Mouse (Mus musculus): ENCODE results near the gene Hes1.
"Not testable (repeated sequence)": the region's sequence is repeated elsewhere in the genome, so short reads cannot be mapped to it uniquely, and the experiment has no call there.

Hes1 gene

DNA sequence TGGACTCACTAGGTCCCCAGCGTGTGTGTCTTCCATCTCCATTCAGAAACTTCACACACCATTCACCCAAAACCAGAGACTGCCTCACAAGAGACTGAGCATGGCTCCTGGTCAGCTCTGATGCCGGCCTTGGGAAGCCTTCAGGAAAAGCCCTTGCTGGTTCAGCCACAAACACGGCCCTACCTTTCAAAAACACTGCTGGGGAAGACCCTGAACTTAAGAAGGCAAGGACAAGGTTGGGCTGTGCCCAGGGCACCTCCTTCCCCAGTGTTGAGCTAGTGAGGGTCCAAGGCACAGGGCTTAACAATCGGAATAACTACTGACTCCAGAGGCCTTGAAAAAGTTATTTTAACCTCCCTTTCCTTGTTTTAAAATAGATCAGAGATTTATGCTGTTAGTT is 17.3 kb downstream of the Hes1 start:
- DNase-seq = no peak

DNA sequence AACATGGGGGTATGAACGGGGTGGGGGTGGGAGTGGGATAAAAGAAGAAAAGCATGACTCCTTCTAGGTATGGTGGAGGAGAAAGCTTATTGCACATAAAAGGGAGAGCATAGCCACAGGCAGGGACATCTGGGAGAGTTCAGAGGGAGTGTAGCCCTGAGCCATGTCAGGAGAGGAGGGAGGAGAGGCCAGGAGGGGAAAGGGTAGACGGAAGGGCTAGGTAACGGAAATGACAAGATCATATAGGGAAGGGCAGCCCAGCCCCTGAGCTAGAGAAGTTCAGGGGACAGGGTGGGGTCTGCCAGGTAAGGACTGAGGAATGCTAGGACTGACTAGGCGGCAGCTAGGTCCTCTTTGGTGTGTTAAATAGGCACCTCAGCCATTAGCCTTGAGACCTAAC is 17.8 kb downstream of the Hes1 start:
- no peak for DNase-seq

DNA sequence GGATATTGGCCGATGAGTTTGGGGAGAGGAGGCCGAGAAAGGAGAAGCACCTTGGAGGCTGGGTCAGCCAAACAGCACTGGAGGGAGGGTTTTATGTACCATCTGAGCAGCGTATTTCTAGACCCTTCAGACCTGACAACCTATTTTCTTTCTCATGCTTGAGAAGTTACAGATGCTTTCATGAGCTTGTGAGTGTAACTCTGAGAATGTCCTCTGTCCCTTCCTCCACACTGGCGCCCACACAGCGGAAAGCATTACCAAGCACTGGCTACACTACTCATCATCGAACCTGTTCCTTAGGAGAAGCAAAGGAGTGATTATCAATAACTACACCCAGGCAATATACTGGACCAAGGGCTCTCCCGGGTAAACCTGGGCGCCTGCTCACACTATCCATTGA is 18.8 kb downstream of the Hes1 start:
- DNase-seq = no peak

DNA sequence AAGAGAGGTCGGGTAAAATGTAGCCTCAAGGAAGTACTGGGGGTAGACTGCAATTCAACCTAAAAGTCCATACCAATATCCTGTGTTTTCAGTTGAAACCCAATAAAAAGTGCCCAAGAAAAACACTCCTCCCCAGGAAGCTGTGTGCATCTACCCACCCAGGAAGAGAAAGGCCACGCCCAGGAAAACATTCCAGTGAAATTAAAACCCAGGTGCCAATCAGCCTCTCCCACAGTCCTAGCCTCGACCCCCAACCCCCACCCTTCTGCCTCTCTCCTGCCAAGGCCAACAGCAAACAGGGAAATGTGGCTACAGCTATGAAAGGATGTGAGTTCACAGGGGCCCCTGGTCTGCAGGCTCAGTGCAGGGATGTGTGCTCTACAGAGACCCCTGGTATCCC is 19.4 kb downstream of the Hes1 start:
- DNase-seq = no peak

DNA sequence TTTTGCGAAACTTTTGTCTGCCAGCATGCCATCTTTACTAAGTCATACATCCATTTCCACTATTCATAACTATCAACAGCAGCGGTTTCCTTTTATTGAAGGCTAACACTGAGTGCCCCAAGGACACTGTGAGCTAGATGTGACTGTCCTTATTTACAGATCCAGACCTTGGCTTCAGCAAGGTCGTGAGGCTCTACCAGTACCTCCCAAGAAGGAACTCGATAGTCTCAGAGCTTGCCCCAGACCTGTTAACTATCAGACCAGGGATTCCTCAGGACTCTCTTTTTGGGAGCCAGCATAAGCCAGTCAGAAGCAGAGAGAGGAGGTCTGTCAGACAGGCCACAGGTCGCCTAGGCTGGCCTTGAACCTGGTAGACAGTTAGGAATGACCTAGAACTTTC is 24.5 kb downstream of the Hes1 start:
- no peak for DNase-seq

DNA sequence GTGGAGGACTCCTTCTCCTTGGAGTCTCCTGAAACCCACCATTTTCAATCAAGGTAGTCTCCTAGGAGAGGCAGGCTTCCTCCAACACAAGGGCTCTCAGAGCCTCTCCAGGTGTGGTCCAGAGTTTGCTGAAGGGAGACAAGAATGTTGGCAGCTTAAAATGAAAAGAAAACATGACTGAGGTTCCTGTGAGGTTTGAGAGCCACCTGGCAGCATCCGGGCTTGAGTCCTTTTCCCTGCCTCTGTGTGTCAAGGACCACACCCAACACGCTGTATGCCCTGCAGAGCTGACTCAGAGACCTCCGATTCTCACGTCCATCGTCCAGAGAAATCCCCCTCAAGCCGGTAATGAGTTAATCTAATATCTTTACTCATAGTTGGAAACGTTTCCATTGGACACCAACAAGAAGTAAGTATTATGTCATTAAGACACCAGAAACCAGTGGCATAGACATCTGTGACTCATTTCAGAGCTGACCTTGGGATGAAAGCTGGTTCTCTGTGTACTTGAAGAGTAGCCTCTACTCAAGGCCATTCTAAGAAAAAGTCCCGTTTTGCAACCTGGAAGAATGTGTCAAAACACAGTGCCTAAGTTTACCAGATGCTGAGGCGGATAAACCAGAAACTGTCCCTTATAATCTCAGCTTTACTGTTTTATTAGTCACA is 26.1 kb downstream of the Hes1 start:
- DNase-seq = no peak

DNA sequence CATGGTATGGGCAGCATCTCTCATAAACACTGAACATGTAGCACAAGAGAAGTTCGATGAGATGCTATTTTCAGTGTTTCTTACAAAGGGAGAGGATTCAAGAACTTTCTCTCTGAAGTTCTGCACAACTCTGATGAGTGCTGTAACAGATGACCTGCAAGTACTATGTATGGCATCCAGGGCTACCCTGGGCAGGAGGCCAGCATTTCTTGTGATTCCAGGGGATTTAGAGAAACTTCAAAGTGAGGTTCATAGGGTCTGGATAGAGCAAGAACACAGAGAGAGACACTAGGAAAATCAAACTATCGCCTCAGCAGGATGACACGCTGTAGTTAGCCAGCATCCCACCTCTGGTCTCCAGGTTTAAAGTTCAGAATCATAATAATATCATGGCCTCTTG is 31.9 kb downstream of the Hes1 start:
- DNase-seq = no peak

DNA sequence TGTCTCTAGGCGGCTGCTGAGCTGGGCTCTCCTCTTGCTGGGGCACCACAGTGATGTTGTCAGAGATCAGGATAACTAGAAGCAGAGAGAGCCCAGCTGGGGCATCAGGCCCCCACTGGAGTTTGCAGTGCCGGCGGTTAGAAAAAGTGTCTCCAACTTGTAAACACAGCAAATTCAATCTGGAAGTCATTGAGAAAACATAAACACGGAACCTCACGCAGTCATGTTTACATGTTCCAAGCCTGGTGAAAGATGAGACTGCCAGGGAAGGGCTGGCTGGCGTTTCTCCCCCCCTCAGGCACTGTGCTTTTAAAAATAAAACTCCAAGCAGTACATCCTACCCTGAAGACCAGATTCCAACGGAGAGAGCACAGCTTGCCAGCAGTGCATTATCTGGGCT is 32.3 kb downstream of the Hes1 start:
- no peak for DNase-seq

DNA sequence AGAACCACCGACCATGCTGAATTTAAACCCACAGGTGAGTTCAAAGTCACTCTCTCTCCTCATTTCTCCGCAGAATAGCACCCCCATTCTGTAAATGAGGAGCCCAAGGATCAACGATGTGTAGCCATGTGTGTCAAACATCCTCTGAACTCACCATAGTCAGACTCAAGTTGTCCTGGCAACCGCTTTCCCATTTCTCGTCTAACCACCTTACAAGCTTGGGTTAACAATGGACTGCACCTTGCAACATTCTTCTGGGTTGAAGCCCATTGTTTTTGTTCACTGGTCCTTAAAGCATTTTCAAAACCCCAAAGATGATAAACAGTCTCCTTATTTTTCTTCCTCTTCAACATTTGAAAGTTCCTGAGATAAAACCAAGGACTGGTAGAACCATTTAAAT is 34.9 kb downstream of the Hes1 start:
- DNase-seq = no peak

DNA sequence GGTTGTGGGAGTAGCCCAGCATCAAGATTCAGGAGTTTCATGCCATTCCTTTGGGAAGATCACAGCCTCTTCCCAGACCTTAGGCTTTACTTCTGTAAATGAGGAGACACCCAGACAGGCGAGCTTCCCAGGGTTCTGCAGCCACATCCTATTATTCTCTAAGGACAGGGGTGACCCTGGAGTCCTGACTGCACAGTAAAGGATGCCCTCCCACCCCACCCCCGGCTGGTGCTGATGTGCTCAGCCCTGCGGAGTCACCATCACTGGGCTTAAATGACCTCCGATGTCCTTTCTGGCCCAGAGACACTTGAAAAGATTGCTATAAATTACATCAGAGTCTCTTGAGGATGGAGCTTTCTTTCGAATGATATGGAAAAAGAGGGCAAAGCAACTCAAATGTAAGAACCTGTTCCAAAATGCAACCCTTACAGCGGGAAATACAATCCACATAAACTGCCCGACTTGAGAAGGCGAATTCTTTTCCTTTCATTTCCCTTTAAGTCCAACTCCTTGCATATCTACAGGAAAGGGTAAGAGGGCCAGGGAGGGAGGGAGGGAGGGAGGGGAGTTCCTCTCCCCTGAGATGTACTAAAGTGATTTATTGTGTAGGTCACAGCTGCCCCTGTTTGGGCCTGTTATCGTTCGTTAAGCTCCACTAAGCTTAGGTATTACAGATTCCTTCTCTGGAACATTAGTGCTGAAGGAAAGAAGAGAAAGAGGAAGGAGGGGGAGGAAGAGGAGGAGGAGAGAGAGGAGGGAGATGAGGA is 38.1 kb downstream of the Hes1 start:
- DNase-seq = no peak

DNA sequence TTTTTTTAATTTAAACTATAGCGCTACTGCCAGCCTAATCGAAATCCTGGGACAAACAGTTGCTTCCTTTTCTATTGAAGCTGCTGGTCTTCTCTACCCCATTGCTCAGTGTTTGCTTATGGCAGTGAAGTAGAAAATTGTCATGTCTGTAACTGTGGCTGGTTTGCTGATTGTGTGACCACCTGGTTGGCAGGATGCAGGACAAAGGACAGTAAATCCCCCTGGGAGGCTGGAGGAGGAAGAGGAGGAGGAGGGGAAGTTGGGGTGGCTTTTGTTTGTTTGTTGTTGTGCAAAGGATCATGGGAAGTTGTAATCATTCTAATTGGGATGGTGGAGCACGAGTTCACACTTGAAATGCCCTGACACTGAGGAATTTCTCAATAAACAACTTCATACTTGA is 38.8 kb downstream of the Hes1 start:
- DNase-seq = no peak

DNA sequence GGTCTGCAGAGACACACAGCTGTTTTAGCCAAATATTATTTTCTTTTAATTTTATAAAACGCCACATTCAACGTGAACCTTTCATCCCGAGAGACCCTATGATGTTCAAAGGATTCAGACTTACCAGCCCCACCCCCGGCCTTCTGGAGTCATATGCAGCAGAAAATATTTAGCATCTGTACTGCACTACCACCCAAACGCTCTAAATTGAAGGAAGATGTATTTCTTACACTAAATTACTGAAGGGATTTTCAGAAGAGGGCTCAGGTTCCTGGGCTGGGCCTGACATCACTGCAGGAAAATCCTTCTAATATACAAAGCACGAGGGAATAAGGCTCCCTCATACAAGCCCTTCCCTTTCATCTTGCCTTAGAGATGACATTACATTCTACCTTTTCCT is 39.3 kb downstream of the Hes1 start:
- DNase-seq = no peak

DNA sequence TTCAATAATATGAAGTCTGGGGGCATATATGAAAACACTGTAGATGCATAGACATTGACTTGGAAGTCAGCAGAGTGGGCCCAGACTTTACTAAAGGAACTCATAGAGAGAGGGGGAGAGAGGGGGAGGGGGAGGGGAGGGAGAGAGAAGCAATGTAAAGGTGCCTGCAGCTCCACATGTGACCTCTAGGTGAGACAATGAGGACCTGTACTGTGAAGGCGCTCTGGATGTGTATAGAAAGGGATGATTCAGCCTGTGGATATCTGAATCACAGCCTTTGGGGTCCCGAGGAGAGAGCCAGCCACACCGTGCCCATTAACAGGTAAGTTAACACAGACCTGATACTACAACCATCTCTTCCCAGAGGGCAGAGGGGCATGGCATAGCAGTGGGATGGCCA is 40.2 kb downstream of the Hes1 start:
- DNase-seq = no peak

DNA sequence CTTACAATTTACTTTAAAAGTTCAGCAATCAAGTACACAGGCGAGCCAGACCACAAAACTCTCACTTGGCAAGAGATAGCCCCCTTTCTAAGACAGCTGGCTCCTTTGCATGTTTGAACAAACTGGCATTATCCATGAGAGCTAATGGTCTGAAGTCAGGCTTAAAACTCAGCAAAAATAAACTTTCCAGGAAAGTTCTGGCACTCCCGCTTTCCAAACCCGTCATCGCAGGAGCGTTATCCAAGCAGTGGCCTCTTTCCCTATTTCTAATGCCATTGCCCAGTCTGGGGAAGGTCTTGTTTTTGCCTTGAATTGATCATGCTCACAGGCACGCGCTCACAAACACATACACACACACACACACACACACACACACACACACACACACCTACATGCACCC is 41.3 kb downstream of the Hes1 start:
- no peak for DNase-seq

DNA sequence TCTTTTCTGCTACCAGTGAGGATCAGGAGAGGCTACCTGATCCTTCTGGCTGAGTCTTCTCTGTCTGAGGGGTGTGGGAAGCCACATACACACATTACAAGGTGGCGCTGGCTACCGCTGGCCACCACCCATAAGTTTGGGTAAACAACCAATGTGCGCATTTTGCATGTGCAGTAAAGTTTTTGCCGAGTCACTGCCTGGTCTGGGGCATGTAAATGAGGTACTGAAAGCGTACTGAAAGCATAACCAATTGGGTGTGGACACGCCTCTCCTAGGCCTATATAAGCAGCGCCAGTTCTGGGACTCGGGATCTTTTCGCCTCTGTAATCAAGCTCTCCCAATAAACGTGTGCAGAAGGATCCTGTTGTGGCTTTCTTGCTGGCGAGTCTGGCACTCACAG is 44.0 kb downstream of the Hes1 start:
- DNase-seq = not testable (repeated sequence)

DNA sequence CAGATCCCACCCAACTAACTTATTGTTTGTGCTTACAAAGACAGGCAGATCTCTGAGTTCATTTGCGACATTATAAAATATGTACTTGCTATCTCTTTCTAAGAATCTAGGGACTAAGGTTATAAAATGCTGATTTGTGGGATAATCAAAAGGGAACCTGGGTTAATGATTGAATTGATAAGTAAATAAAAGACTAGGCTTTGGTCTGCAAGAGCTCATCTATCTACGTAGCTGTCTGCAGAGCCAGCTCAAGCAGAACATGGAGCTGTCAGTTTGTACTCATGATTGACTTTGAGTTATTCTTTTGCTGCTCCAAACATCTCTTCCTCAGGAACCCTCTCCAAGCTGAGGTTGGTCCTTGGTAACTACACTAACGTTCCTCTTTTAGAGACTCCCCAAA is 46.3 kb downstream of the Hes1 start:
- no peak for DNase-seq

DNA sequence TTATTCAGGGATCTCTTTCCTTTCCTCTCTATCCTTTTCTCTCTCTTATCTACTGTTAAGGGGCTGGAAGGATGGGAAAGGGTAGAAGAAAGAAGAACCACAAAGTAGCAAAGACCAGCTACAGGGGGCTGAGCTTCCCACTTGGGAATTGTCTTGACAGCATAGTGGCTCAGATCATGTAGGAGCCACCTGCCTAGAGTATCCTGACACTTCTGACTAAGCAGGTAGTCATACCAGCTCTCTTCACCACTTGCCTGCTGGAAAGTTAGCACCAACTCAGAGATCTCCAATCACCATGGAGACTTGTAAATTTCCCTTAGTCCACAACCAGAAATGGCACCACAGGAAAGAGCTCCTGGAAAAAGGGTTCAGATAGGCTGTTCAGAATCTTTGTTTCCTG is 46.9 kb downstream of the Hes1 start:
- no peak for DNase-seq

DNA sequence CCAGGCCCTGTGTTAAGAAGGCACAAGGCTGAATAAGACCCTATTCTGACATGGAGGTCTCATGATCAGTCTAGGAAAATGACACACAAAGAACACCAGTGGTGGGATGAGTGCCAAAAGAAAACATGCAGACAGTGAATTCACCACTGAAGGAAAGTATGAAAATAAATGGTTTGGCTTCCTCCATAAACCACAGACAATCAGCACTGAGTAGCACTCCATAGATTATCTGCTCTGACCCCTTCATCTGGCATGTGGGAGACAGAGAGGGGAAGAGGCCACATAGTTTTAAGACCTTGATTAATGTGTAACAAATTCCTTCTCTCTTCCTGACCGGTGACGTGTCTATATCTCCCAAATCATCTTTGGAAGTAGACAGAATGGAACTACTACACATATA is 47.4 kb downstream of the Hes1 start:
- no peak for DNase-seq

DNA sequence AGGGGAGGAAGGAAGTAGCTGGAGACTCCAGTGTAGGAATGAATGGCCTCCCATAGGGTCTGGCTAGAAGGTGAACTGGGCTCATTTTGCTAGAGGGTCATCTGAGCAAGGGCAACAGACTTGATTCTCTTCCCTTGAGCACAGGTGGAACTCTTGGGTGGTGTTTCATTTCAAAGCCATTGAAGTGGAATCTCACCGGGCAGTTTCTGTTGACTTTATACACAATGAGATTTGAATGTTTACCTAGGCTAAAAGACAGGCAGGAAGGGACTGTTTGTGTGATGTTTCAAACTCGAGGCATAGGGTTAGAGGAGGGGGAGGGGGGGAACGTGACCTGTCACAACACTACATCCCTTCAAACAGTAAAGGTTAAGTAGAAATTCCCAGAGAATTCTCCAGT is 49.0 kb downstream of the Hes1 start:
- DNase-seq = no peak

DNA sequence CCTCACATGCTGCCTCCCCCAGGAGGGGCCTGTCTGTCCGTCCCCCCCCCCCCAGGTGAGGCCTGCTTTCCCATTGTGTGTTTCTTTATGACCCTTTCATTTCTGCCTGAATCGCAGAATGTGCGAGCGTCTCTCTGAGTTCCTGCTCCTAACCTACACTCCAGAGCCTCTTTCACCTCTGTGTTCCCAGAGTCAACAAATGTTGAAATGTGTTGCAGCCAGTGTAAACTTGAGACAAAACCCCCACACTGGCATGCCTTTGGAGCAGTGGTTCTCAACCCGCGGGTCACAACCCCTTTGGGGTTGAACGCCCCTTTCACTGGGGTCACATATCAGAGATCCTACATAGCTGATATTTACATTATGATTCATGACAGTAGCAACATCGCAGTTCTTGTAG is 49.6 kb downstream of the Hes1 start:
- no peak for DNase-seq

DNA sequence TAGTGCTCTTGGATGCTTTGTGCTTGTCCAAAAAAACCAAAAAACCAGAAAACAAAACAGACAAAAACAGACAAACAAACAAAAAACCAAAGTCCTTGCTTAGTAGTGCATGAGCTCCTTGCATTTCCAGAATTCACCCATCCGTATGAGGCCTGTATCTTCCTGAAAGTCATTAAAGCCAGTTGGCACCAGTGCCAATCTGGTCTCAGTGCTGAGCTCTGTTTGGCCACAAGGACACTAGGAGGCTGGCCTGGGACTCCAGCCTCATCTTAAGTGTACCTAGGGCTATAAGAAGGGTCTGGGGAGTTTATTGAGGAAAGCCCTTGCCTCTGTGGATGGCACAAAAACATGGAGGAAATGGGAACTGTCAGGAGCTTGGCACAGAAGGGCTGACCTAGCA is 50.3 kb downstream of the Hes1 start:
- no peak for DNase-seq
